Mouse (Mus musculus): ENCODE data around the gene Plppr1. TPM values are rescaled to one million over a fixed set of nuclear protein-coding genes. Genes with fewer than 3 reads are reported as not detected.
"Not testable (repeated sequence)": the region's sequence is repeated elsewhere in the genome, so short reads cannot be mapped to it uniquely, and the experiment has no call there.

Gene Plppr1
- total RNA-seq, 2 experiments from 2014 or later, result not detected

DNA sequence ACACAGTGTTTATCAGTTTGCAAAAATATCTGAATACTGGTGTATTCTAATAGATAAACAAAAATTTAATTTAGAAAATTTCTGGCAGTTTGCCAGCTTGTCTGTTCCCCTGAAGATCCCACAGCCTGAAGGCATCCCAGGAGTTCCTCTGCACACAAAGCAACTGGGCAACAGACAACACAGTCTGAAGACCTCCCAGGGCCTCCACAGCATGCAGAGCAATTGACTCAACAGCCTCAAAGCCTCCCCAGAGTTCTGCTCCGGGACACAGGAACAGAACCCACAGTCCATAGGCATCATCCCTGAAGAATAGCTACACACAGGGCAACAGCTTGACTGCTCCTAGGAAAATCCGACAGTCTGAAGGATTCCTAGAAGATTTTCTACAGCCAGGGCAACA is 289.6 kb downstream of the Plppr1 start:
- no peak for DNase-seq

DNA sequence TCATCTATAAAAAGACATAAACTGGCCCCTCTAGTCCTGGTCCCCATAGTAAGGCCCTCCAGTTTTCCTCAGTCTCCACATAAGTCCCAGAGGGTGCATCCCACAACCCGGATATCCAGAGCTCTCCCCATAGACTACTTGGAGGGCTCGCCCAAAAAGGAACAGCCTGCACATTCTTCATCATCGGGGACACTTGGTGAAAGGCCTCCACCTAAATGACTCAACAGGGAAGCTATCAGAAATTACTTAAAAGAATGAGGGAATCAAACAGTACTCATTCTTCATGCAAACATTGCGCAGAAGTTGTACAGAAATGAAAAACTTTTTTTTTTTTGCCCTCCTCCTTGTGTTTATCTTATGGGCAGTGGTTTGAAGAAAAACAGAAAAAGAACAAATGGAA is 291.4 kb downstream of the Plppr1 start:
- intact Hi-C loops (cut with DNase I), result loop anchor here (1.0 to 2.0 kb wide), 2 partner anchors 64 to 85 kb away; no protein-coding TSS in a partner anchor

More for the DNA sequence above, 289.6 kb downstream of the Plppr1 start:
- intact Hi-C loops (cut with DNase I), result no loop called here

DNA sequence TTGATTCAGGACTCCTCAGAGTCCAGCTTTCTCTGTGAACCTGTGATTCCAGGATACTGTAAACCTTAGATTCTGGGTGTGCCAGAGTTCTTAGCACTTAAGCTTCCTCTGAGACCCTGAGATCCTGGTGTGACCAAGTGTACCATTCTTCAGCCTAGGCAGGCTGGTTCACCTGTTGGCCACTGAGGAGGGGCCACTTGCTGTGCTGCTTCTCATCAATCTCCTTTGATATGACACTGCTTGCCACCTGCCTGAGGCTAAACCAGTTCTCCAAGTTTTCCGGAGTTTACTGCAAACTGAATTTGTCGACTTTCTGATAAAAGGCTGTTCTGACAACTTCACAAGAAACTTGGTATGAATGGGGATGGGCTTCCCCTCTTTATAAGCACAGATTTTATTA is 298.0 kb downstream of the Plppr1 start:
- no peak for DNase-seq
- intact Hi-C loops (cut with DNase I), result no loop called here

More for the DNA sequence above, 291.4 kb downstream of the Plppr1 start:
- no peak for DNase-seq

DNA sequence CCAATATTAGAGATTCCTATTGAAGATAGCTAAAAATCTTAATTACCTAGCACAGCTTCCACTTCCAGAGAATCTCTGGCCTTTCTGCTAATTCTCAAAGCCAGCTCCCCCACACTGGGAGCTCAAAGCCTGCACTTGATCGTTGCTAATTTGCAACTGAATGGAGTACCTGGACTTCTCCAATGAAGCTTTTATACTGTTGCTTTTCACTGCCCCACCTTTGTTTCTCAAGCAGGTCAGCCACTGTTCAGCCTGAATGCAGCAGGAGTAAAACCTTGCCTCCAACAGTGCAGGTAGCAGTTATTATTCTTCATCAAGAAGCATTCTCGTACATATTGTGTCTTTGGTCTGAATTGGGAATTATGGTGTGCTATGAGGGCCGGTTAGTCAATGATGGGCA is 309.0 kb downstream of the Plppr1 start:
- intact Hi-C loops (cut with DNase I); DNase-seq: not testable (repeated sequence)

DNA sequence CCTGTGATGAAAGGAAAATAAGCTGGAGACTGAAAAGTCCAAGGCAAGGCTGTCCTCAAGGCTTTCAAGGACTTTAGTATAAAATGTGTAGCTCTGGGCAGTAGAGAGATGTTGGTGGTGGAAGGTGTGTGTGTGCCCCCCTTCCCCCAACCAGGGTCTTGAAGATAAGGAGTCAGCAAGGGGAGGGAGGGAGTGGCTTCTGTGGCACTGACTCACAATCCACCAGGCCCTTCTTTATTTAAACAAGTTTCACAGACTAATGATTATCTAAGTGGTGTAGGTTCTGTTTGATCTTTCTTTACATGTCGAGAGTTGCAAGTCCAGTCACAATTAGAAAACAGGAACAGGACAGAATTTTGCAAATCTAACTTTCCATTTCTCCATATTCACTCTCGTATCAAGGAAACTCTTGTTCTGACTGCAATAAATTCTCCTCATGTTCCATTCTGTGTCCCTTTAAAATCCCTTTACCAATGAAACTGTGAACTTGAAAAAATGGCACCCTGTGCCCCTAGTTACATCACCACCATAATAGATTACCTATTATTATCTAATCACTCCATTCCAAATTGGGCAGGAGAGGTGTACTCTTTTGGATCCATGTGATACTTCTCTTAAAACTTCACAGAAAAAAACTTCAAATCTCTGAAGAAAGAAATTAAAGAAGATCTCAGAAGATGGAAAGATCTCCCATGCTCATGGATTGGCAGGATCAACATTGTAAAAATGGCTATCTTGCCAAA is 324.7 kb downstream of the Plppr1 start:
- DNase-seq; intact Hi-C loops (cut with DNase I): not testable (repeated sequence)

DNA sequence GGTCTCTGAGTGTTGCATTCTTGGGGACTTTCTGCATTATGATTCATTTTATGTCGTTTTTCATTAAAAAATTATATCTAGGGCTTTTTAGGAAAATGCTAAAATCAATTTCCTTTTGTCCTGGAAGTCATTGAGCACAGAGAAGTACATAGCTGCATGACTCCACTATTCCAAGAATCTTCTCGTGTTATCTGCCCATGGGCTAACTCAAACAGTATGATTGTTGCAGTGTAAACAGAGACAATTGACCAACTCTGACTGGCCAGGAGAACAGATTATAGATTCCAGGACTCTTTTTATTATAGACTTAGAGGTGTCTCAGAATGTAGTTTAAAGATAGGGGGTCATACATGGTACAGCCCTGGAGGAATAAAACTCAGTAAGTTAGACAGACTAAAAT is 327.8 kb downstream of the Plppr1 start:
- DNase-seq, result no peak
- intact Hi-C loops (cut with DNase I), result no loop called here
